Mouse (Mus musculus) testis, adult 2 months (tissue): ENCODE measurements at regions not wholly inside any gene's neighbourhood (a gene's known extent, or its start where the extent isn't known, plus 50 kb on each side); places are given as distances from the start of the nearest gene placed in this dataset.

Source experiments
- CTCF ChIP-seq: fragments of 200-500 bp; IDR thresholded peaks from 2 replicates; pipeline ENCODE4 v1.5.1; 2012; ENCODE audit warnings: low read depth, mild to moderate bottlenecking, inconsistent platforms, low read length, moderate library complexity; ENCODE audit not compliant: control insufficient read depth, insufficient read depth, insufficient replicate concordance
- POLR2A ChIP-seq: fragments of 200-500 bp; IDR thresholded peaks from 2 replicates; pipeline ENCODE4 v1.6.1; 2012; ENCODE audit warnings: low read depth, mild to moderate bottlenecking, inconsistent platforms, low read length, moderate library complexity; ENCODE audit not compliant: control insufficient read depth

DNA sequence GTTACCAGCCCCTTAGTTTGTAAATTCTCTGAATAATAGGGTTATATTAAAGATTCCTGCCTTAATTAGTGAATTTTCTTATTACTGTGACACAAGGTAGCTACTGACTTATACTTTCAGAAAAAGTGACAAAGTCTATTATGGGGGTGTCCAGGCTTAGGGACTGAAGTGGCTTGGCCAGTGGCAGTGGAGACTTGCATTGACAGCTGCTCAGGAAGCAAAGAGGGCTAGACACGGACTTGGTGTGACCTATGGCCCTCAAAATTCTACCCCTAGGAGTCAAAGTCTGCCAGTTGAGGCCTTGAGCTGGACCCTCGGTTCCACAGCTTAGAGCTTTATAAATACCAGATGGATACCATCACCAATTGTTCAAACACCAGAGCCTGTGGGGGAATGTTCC lies 161.2 kb downstream of the Tmx1 start:
- TF ChIP-seq CTCF, result no peak
- TF ChIP-seq POLR2A, result no peak
